12 mouse cellular contexts compared by ENCODE assay signal in the genomic region with DNA sequence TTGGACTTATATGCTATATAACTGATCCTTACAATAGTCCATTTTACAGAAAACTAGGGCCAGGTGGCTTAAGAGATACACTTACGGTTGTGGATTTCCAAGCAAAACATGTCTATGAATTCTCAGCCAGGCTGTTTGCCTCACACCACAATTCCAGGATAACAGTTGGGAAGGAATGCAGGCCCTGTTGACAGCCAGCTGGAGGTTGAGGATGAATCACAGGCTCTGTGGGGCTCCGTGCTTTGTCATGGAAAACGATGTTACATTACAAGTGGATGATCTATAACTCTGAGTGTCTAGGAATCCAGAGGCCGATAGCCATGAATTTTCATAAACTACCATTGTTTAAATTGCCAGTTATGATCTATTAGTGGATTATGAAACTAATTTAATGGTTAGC.
DNase-seq lines count a peak whose midpoint lies in the region; ATAC-seq and TF ChIP-seq lines count a peak whose summit lies in the region.
"Had no signal": no experiment of that assay in that cellular context is flagged by ENCODE, and none has a peak within 500 bp of the region (broad histone marks: within the 10 kb centered on the region; RNA-seq: fewer than 3 reads in every experiment).

No protein-coding gene starts in this region.

- H3K27me3 ChIP-seq in heart, embryonic 12.5 days (replicated peaks): no peaks in the 10 kb centered on the region
- H3K27me3 ChIP-seq in lung, embryonic 14.5 days (ENCODE audit: insufficient read depth, low read length): no peaks in the 10 kb centered on the region
- no peaks in the 10 kb centered on the region for H3K27me3 ChIP-seq in midbrain, embryonic 14.5 days (ENCODE audit: control insufficient read depth, insufficient read depth, low read length)
- H3K27me3 ChIP-seq: kidney, embryonic 15.5 days; neural tube, embryonic 15.5 days had no signal

- 12% methylated on average over 4 of the region's 4 CpGs for WGBS in heart, embryonic 12.5 days
- 33% methylated on average over 4 of the region's 4 CpGs for WGBS in lung, embryonic 14.5 days
- 52% methylated on average over 4 of the region's 4 CpGs for WGBS in midbrain, embryonic 14.5 days

- no peak for DNase-seq in heart, adult 9 months (ENCODE audit: low spot score in 2 of 2)
- peak; percentile 6 for DNase-seq in lung, embryonic 14.5 days
- no peak for DNase-seq in lung, postnatal 25 days (ENCODE audit: low spot score)
- peak; percentile 19 for DNase-seq in ZHBTc4 (ENCODE audit: low read depth, low spot score)
- no peak for DNase-seq in midbrain, embryonic 14.5 days
- DNase-seq: lung, postnatal 36 days; thymus, postnatal 4 days had no signal

- no peak overlapping the region for H3K4me2 ChIP-seq in heart, embryonic 12.5 days
- H3K4me2 ChIP-seq in lung, embryonic 14.5 days: no peak overlapping the region
- no peak overlapping the region for H3K4me2 ChIP-seq in midbrain, embryonic 14.5 days (ENCODE audit: low read length)
- H3K4me2 ChIP-seq: kidney, embryonic 15.5 days; neural tube, embryonic 15.5 days had no signal

- peaks cover 15% of the 10 kb centered on the region for H3K4me1 ChIP-seq in heart, embryonic 12.5 days (replicated peaks)
- H3K4me1 ChIP-seq in lung, embryonic 14.5 days (ENCODE audit: insufficient read depth): no peaks in the 10 kb centered on the region
- H3K4me1 ChIP-seq in midbrain, embryonic 14.5 days (ENCODE audit: control insufficient read depth, insufficient read depth, low read length): no peaks in the 10 kb centered on the region
- H3K4me1 ChIP-seq: kidney, embryonic 15.5 days; neural tube, embryonic 15.5 days had no signal

- peak overlapping the region; percentile 38; the same call in 1 of the 2 replicates for H3K27ac ChIP-seq in heart, embryonic 12.5 days (ENCODE audit: poor library complexity, severe bottlenecking)
- H3K27ac ChIP-seq in lung, embryonic 14.5 days (ENCODE audit: low read depth): no peak overlapping the region
- no peak overlapping the region for H3K27ac ChIP-seq in midbrain, embryonic 14.5 days (replicated peaks; ENCODE audit: low read depth, low read length)
- H3K27ac ChIP-seq: kidney, embryonic 15.5 days; neural tube, embryonic 15.5 days had no signal

- TF ChIP-seq CTCF in lung, embryonic 14.5 days (IDR thresholded peaks at IDR 0.05; ENCODE audit: low read depth): no peak

- no peak overlapping the region for H3K4me3 ChIP-seq in heart, embryonic 12.5 days
- no peak overlapping the region for H3K4me3 ChIP-seq in lung, embryonic 14.5 days (ENCODE audit: low read depth, low read length)
- no peak overlapping the region for H3K4me3 ChIP-seq in midbrain, embryonic 14.5 days (replicated peaks; ENCODE audit: low read depth, low read length)
- H3K4me3 ChIP-seq: kidney, embryonic 15.5 days; neural tube, embryonic 15.5 days had no signal

- no peak for ATAC-seq in heart, embryonic 12.5 days (ENCODE audit: insufficient number of reproducible peaks, low FRiP score)
- ATAC-seq in lung, embryonic 14.5 days (ENCODE audit: insufficient read depth): no peak
- no peak for ATAC-seq in midbrain, embryonic 14.5 days (ENCODE audit: low FRiP score, low TSS enrichment)
- ATAC-seq in CD4-positive, CD25-positive, alpha-beta regulatory T cell, adult 4 months: no peak
- ATAC-seq: midbrain, embryonic 16.5 days had no signal

- H3K9ac ChIP-seq in heart, embryonic 12.5 days: no peak overlapping the region
- H3K9ac ChIP-seq in lung, embryonic 14.5 days: no peak overlapping the region
- no peak overlapping the region for H3K9ac ChIP-seq in midbrain, embryonic 14.5 days (replicated peaks; ENCODE audit: low read length)
- H3K9ac ChIP-seq: kidney, embryonic 15.5 days; neural tube, embryonic 15.5 days had no signal

- no peaks in the 10 kb centered on the region for H3K36me3 ChIP-seq in heart, embryonic 12.5 days
- no peaks in the 10 kb centered on the region for H3K36me3 ChIP-seq in lung, embryonic 14.5 days (ENCODE audit: insufficient read depth)
- no peaks in the 10 kb centered on the region for H3K36me3 ChIP-seq in midbrain, embryonic 14.5 days (ENCODE audit: control insufficient read depth, insufficient read depth, low read length)
- H3K36me3 ChIP-seq: kidney, embryonic 15.5 days; neural tube, embryonic 15.5 days had no signal

- H3K9me3 ChIP-seq in heart, embryonic 12.5 days (replicated peaks): no peaks in the 10 kb centered on the region
- no peaks in the 10 kb centered on the region for H3K9me3 ChIP-seq in lung, embryonic 14.5 days (ENCODE audit: low read depth, low read length)
- no peaks in the 10 kb centered on the region for H3K9me3 ChIP-seq in midbrain, embryonic 14.5 days (ENCODE audit: control insufficient read depth, low read length)
- H3K9me3 ChIP-seq: kidney, embryonic 15.5 days; neural tube, embryonic 15.5 days had no signal

Comparison
In these comparisons a context has a peak if more than half of its experiments do, and no peak if none do; other contexts are left out.
1. DNase-seq: peak in lung, embryonic 14.5 days (single experiment) and ZHBTc4 (single experiment); none in heart, adult 9 months (0 of 2), lung, postnatal 25 days (single experiment) and midbrain, embryonic 14.5 days (single experiment).